Mouse (Mus musculus) E14TG2a.4 (cell line): ENCODE measurements around the gene Rfx5.

Source experiments
- H3K27me3 ChIP-seq: 2 replicates; pipeline ENCODE4 v1.6.1; 2014; ENCODE audit warnings: low read length, control low read depth; ENCODE audit not compliant: insufficient read depth
- H3K36me3 ChIP-seq: 2 replicates; pipeline ENCODE4 v1.6.1; 2014; ENCODE audit warnings: low read length, control low read depth; ENCODE audit not compliant: insufficient read depth
- H3K4me1 ChIP-seq: replicated peaks from 2 replicates; pipeline ENCODE4 v1.6.1; 2014; ENCODE audit warnings: low read depth, low read length, control low read depth
- H3K4me3 ChIP-seq: replicated peaks from 2 replicates; pipeline ENCODE4 v1.5.1; 2014; ENCODE audit warnings: mild to moderate bottlenecking, low read length
- H3K9me3 ChIP-seq: 2 replicates; pipeline ENCODE4 v1.6.1; 2014; ENCODE audit warnings: low read length, control low read depth
- CTCF ChIP-seq: conservative IDR thresholded peaks from 2 replicates; pipeline ENCODE4 v1.5.1; 2014; ENCODE audit warnings: low read length
- NANOG ChIP-seq: IDR thresholded peaks from 2 replicates; pipeline ENCODE4 v1.6.1; 2014; ENCODE audit warnings: borderline replicate concordance, low read length, mixed read lengths
- POU5F1 ChIP-seq: IDR thresholded peaks from 2 replicates; pipeline ENCODE4 v1.6.1; 2014; ENCODE audit warnings: low read length, borderline replicate concordance

The Rfx5 gene

DNA sequence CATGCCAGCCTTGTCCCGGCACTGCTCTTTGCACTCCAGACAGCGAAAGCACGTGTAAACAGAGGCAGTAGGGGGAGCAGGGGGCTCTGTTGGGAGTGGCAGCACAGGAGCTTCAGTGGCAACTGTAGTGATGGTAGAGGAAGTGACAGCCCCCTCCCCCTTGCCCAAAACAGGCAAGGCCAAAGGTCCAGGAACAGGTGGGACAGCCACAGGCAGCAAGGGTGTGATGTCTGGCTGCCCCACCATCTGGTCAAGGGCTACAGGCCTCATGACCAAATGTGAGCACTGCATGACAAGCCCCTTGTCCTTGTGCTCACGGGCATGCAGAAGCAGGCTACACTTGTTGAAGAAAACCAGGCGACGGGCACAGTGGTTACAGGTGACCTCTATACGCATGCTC lies 56.5 kb downstream of the Rfx5 start:
- no peaks in the 10 kb centered on the region for H3K9me3 ChIP-seq
- TF ChIP-seq NANOG (no peak), CTCF (no peak), POU5F1 (no peak)
- H3K4me1 ChIP-seq = peaks cover 75% of the 10 kb centered on the region
- no peak overlapping the region for H3K4me3 ChIP-seq
- H3K27me3 ChIP-seq = no peaks in the 10 kb centered on the region
- H3K36me3 ChIP-seq = peaks cover 79% of the 10 kb centered on the region
